10 mouse cellular contexts compared by ENCODE assay signal in genomic region chr19:57243606-57244005, GRCm38 (mm10).
A peak's percentile ranks its signal among the peaks of the same experiment; 100 is the strongest.
DNase-seq lines count a peak whose midpoint lies in the region; ATAC-seq lines count a peak whose summit lies in the region.
"Had no signal": no experiment of that assay in that cellular context is flagged by ENCODE, and none has a peak within 500 bp of the region (broad histone marks: within the 10 kb centered on the region; RNA-seq: fewer than 3 reads in every experiment).

No protein-coding gene starts in this region.

- peak; percentile 46 for ATAC-seq in megakaryocyte-erythroid progenitor cell, adult 5-6 weeks (replicated peaks; ENCODE audit: low FRiP score, low TSS enrichment, poor library complexity, severe bottlenecking)

- DNase-seq in cerebellum, adult 9-11 months: peak; percentile 65
- DNase-seq in cerebellum, postnatal 4 days (ENCODE audit: low spot score in 2 of 2): no peak
- peak; percentile 48 to 56 for DNase-seq in spleen, adult 18-20 months
- no peak for DNase-seq in spleen, postnatal 4 days (ENCODE audit: low spot score in 2 of 2)
- peak; percentile 12 for DNase-seq in induced T-regulatory cell, adult 2 months (ENCODE audit: low read depth)
- no peak for DNase-seq in layer of hippocampus, postnatal 10 days (ENCODE audit: low spot score in 2 of 2)
- no peak for DNase-seq in yolk sac, embryonic 10.5 days (ENCODE audit: low spot score)
- DNase-seq: liver, embryonic 13.5 days; thymus, postnatal 4 days had no signal

Comparison
In these comparisons a context has a peak if more than half of its experiments do, and no peak if none do; other contexts are left out.
1. DNase-seq: peak in cerebellum, adult 9-11 months (single experiment), spleen, adult 18-20 months (2 of 2) and induced T-regulatory cell, adult 2 months (single experiment); none in cerebellum, postnatal 4 days (0 of 2), spleen, postnatal 4 days (0 of 2), layer of hippocampus, postnatal 10 days (0 of 2) and yolk sac, embryonic 10.5 days (single experiment).